Mouse (Mus musculus): ENCODE data around the gene Stpg1. TPM values are rescaled to one million over a fixed set of nuclear protein-coding genes. Genes with fewer than 3 reads are reported as not detected.

Stpg1 gene
- total and polyA plus RNA-seq, 2 experiments from 2014 or later, result 0.24 to 1.0 TPM

- Histone ChIP-seq H3K36me3 (ENCODE audit: insufficient read depth) (no peaks in the 10 kb centered on the region), H3K9me3 (ENCODE audit: low read length) (no peaks in the 10 kb centered on the region), H3K9ac (no peak overlapping the region), H3K4me3 (ENCODE audit: low read depth, low read length) (no peak overlapping the region), H3K27ac (ENCODE audit: low read depth, low read length) (no peak overlapping the region), H3K4me2 (ENCODE audit: low read depth) (no peak overlapping the region), H3K4me1 (ENCODE audit: insufficient read depth) (no peaks in the 10 kb centered on the region), H3K27me3 (ENCODE audit: insufficient read depth, low read length) (no peaks in the 10 kb centered on the region)
- TF ChIP-seq CTCF (IDR thresholded peaks at IDR 0.05; ENCODE audit: low read depth), result no peak
- 42% methylated on average over 9 of the region's 9 CpGs for WGBS
- ATAC-seq, result no peak
- DNase-seq, result no peak
Observed at GRCm38 (mm10) chr4:135548521-135549077, 54.0 kb downstream of the Stpg1 start.

- no peak overlapping the region for H3K4me3 ChIP-seq (ENCODE audit: low read depth, low read length)
- no peak for TF ChIP-seq CTCF (IDR thresholded peaks at IDR 0.05; ENCODE audit: low read depth)
- DNase-seq (no peak), ATAC-seq (no peak)
- H3K4me2 ChIP-seq (ENCODE audit: low read depth), result no peak overlapping the region
- WGBS, result 72% methylated on average over 6 of the region's 6 CpGs
- no peaks in the 10 kb centered on the region for H3K9me3 ChIP-seq (ENCODE audit: low read length)
- H3K27me3 ChIP-seq (ENCODE audit: insufficient read depth, low read length), result no peaks in the 10 kb centered on the region
- H3K9ac ChIP-seq, result no peak overlapping the region
- no peak overlapping the region for H3K27ac ChIP-seq (ENCODE audit: low read depth, low read length)
- H3K4me1 ChIP-seq (ENCODE audit: insufficient read depth), result no peaks in the 10 kb centered on the region
- no peaks in the 10 kb centered on the region for H3K36me3 ChIP-seq (ENCODE audit: insufficient read depth)
Observed at GRCm38 (mm10) chr4:135549323-135549722, 54.7 kb downstream of the Stpg1 start.

- DNase-seq (no peak), ATAC-seq (no peak)
- WGBS, result 60% methylated on average over 2 of the region's 2 CpGs
- H3K36me3 ChIP-seq (ENCODE audit: insufficient read depth), result no peaks in the 10 kb centered on the region
- no peak overlapping the region for H3K9ac ChIP-seq
- H3K9me3 ChIP-seq (ENCODE audit: low read length), result no peaks in the 10 kb centered on the region
- TF ChIP-seq CTCF (IDR thresholded peaks at IDR 0.05; ENCODE audit: low read depth), result no peak
- H3K27ac ChIP-seq (ENCODE audit: low read depth, low read length), result no peak overlapping the region
- H3K27me3 ChIP-seq (ENCODE audit: insufficient read depth, low read length), result no peaks in the 10 kb centered on the region; the same call in 1 of the 2 replicates
- H3K4me2 ChIP-seq (ENCODE audit: low read depth), result no peak overlapping the region
- H3K4me1 ChIP-seq (ENCODE audit: insufficient read depth), result no peaks in the 10 kb centered on the region
- H3K4me3 ChIP-seq (ENCODE audit: low read depth, low read length), result no peak overlapping the region
Observed at GRCm38 (mm10) chr4:135563794-135564193, 69.2 kb downstream of the Stpg1 start.

GRCm38 (mm10) chr4:135565400-135565799 lies 70.8 kb downstream of the Stpg1 start:
- Histone ChIP-seq H3K4me2 (ENCODE audit: low read depth) (no peak overlapping the region), H3K36me3 (ENCODE audit: insufficient read depth) (no peaks in the 10 kb centered on the region), H3K27ac (ENCODE audit: low read depth, low read length) (no peak overlapping the region), H3K9me3 (ENCODE audit: low read length) (no peaks in the 10 kb centered on the region), H3K4me3 (ENCODE audit: low read depth, low read length) (no peak overlapping the region), H3K4me1 (ENCODE audit: insufficient read depth) (no peaks in the 10 kb centered on the region), H3K9ac (no peak overlapping the region), H3K27me3 (ENCODE audit: insufficient read depth, low read length) (peaks cover 2% of the 10 kb centered on the region)
- ATAC-seq (no peak), DNase-seq (no peak)
- no peak for TF ChIP-seq CTCF (IDR thresholded peaks at IDR 0.05; ENCODE audit: low read depth)
- WGBS, result 19% methylated on average over 9 of the region's 9 CpGs

- DNase-seq, result no peak
- Histone ChIP-seq H3K4me1 (ENCODE audit: insufficient read depth) (no peaks in the 10 kb centered on the region), H3K9ac (peak overlapping the region; percentile 14; the same call in 1 of the 2 replicates), H3K4me2 (ENCODE audit: low read depth) (no peak overlapping the region), H3K27ac (ENCODE audit: low read depth, low read length) (no peak overlapping the region), H3K4me3 (ENCODE audit: low read depth, low read length) (no peak overlapping the region), H3K36me3 (ENCODE audit: insufficient read depth) (no peaks in the 10 kb centered on the region), H3K27me3 (ENCODE audit: insufficient read depth, low read length) (peaks cover 10% of the 10 kb centered on the region), H3K9me3 (ENCODE audit: low read length) (no peaks in the 10 kb centered on the region)
- ATAC-seq, result peak; percentile 59; the same call in 1 of the 2 replicates
- 44% methylated on average over 11 of the region's 11 CpGs for WGBS
- no peak for TF ChIP-seq CTCF (IDR thresholded peaks at IDR 0.05; ENCODE audit: low read depth)
Observed at GRCm38 (mm10) chr4:135567042-135567441, 72.5 kb downstream of the Stpg1 start.

- TF ChIP-seq CTCF (IDR thresholded peaks at IDR 0.05; ENCODE audit: low read depth), result no peak
- H3K27me3 ChIP-seq (ENCODE audit: insufficient read depth, low read length), result peaks cover 14% of the 10 kb centered on the region
- no peaks in the 10 kb centered on the region for H3K9me3 ChIP-seq (ENCODE audit: low read length)
- no peak overlapping the region for H3K9ac ChIP-seq
- DNase-seq (no peak), ATAC-seq (no peak)
- no peaks in the 10 kb centered on the region for H3K4me1 ChIP-seq (ENCODE audit: insufficient read depth)
- no peak overlapping the region for H3K27ac ChIP-seq (ENCODE audit: low read depth, low read length)
- H3K4me3 ChIP-seq (ENCODE audit: low read depth, low read length), result no peak overlapping the region
- WGBS, result 73% methylated on average over 8 of the region's 8 CpGs
- H3K4me2 ChIP-seq (ENCODE audit: low read depth), result no peak overlapping the region
- H3K36me3 ChIP-seq (ENCODE audit: insufficient read depth), result no peaks in the 10 kb centered on the region
Observed at GRCm38 (mm10) chr4:135567484-135567883, 72.9 kb downstream of the Stpg1 start.

GRCm38 (mm10) chr4:135569201-135569600 lies 74.6 kb downstream of the Stpg1 start:
- Histone ChIP-seq H3K9ac (no peak overlapping the region), H3K9me3 (ENCODE audit: low read length) (no peaks in the 10 kb centered on the region), H3K27ac (ENCODE audit: low read depth, low read length) (no peak overlapping the region), H3K27me3 (ENCODE audit: insufficient read depth, low read length) (peaks cover 19% of the 10 kb centered on the region), H3K4me3 (ENCODE audit: low read depth, low read length) (no peak overlapping the region), H3K36me3 (ENCODE audit: insufficient read depth) (no peaks in the 10 kb centered on the region), H3K4me1 (ENCODE audit: insufficient read depth) (peaks cover 8% of the 10 kb centered on the region; the same call in 1 of the 2 replicates), H3K4me2 (ENCODE audit: low read depth) (no peak overlapping the region)
- no peak for TF ChIP-seq CTCF (IDR thresholded peaks at IDR 0.05; ENCODE audit: low read depth)
- 14% methylated on average over 11 of the region's 11 CpGs for WGBS
- ATAC-seq (no peak), DNase-seq (no peak)
